Mouse (Mus musculus) ES-E14 (cell line): ENCODE measurements at regions not wholly inside any gene's neighbourhood (a gene's known extent, or its start where the extent isn't known, plus 50 kb on each side); places are given as distances from the start of the nearest gene placed in this dataset.

Experiments used
- CHD2 ChIP-seq: IDR thresholded peaks from 2 replicates; pipeline ENCODE4 v1.6.1; 2014; ENCODE audit warnings: mild to moderate bottlenecking, low read depth, low read length, inconsistent platforms
- ZNF384 ChIP-seq: IDR thresholded peaks from 2 replicates; pipeline ENCODE4 v1.6.1; 2012; ENCODE audit warnings: low read depth, low read length, inconsistent platforms

DNA sequence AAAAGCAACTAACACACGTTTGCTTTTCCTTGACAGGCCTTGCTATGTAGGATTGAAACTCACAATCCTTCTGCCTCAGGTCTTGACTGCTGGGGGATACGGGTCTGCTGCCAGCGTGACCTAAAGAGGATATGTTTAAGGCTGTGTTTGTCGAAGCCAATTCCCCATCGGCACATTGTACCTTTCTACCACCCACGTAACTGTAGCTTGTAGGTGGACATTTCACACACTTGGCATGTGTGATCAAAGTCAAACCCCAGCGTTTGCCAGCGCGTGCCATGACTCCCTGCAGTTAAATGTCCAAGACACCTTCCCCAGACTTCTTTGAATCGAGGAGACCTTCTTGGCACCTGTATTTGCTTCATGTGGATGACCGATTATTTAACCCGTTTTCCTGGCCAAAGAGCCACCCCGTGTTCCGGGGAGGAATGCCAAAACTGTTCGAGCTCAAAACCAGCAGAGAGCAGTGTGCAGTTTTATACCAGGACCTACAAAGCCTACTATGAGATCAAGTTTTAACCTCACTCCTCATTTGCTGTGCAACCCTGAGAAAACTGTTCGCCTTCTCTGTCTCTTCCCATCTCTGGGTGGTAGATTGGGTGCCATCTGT is 395.4 kb upstream of the Zfp507 start:
- no peak for TF ChIP-seq CHD2
- no peak for TF ChIP-seq ZNF384
